Mouse (Mus musculus) lung, adult 2 months (tissue): Measurements from ENCODE around the gene Fam126a. TPM values are rescaled to one million over a fixed set of nuclear protein-coding genes. Genes with fewer than 3 reads are reported as not detected.

Experiments used
- DNase-seq: peaks from one replicate; pipeline ENCODE4 v3.0.0; 2022
- H3K4me1 ChIP-seq: fragments of 200-500 bp; 2 replicates; pipeline ENCODE4 v1.6.1; 2011; ENCODE audit warnings: low read length; ENCODE audit not compliant: control insufficient read depth, insufficient read depth
- H3K4me3 ChIP-seq: fragments of 200-500 bp; replicated peaks from 2 replicates; pipeline ENCODE3; 2011; ENCODE audit warnings: low read depth, mild to moderate bottlenecking, control low read depth, low read length; ENCODE audit errors: extremely low read depth
- CTCF ChIP-seq: fragments of 200-500 bp; IDR thresholded peaks from 2 replicates; pipeline ENCODE4 v1.5.1; 2011; ENCODE audit warnings: mild to moderate bottlenecking, low read length, control low read depth; ENCODE audit not compliant: insufficient read depth
- POLR2A ChIP-seq: fragments of 200-500 bp; IDR thresholded peaks from 2 replicates; pipeline ENCODE4 v1.6.1; 2011; ENCODE audit warnings: low read depth, mild to moderate bottlenecking, control low read depth, low read length, borderline replicate concordance; ENCODE audit errors: extremely low read depth
- WGBS: fragments of 180-500 bp; shearing (Covaris S2); methylation state at CpG from one replicate; pipeline ENCODE4 v1.1.7; 2018; 5-methylcytosine and 5-hydroxymethylcytosine counted together
- polyA plus RNA-seq: library from polyadenylated mRNA; depleted of rRNA; stranded (reverse); fragments of >200 nt; gene quantifications from 2 replicates; pipeline ENCODE4 v1.2.3, GENCODE M21; 2012

The Fam126a gene
- polyA plus RNA-seq, 1 experiment: 7.8 TPM

GRCm38 (mm10) chr5:23964599-23965165 is 65.8 kb downstream of the Fam126a start:
- no peak for DNase-seq
- no peak overlapping the region for H3K4me3 ChIP-seq
- no peak for TF ChIP-seq POLR2A
- no peak for TF ChIP-seq CTCF
- 79% methylated on average over 10 of the region's 10 CpGs for WGBS
- no peaks in the 10 kb centered on the region for H3K4me1 ChIP-seq

- TF ChIP-seq CTCF (no peak), POLR2A (no peak)
- H3K4me3 ChIP-seq: no peak overlapping the region
- H3K4me1 ChIP-seq: no peaks in the 10 kb centered on the region
- WGBS: 90% methylated on average over 5 of the region's 5 CpGs
- no peak for DNase-seq
These were observed 77.4 kb downstream of the Fam126a start for GRCm38 (mm10) chr5:23953047-23953446.

- H3K4me1 ChIP-seq: no peaks in the 10 kb centered on the region
- H3K4me3 ChIP-seq: no peak overlapping the region
- 60% methylated on average over 3 of the region's 3 CpGs for WGBS
- no peak for TF ChIP-seq POLR2A
- no peak for TF ChIP-seq CTCF
- no peak for DNase-seq
These were observed 82.4 kb downstream of the Fam126a start for GRCm38 (mm10) chr5:23948071-23948470.

GRCm38 (mm10) chr5:23945056-23945455 is 85.4 kb downstream of the Fam126a start:
- no peak for TF ChIP-seq POLR2A
- no peak for TF ChIP-seq CTCF
- no peak overlapping the region for H3K4me3 ChIP-seq
- WGBS: 12% methylated on average over 1 of the region's 1 CpGs

GRCm38 (mm10) chr5:23943534-23943933 is 87.0 kb downstream of the Fam126a start:
- TF ChIP-seq POLR2A: no peak
- 84% methylated on average over 2 of the region's 2 CpGs for WGBS

More at GRCm38 (mm10) chr5:23945056-23945455, 85.4 kb downstream of the Fam126a start:
- H3K4me1 ChIP-seq: no peaks in the 10 kb centered on the region
- no peak for DNase-seq

GRCm38 (mm10) chr5:23923481-23924165 is 106.9 kb downstream of the Fam126a start:
- DNase-seq: no peak
- Histone ChIP-seq H3K4me1 (no peaks in the 10 kb centered on the region), H3K4me3 (no peak overlapping the region)
- TF ChIP-seq CTCF (no peak), POLR2A (no peak)
- 83% methylated on average over 12 of the region's 12 CpGs for WGBS

More at GRCm38 (mm10) chr5:23943534-23943933, 87.0 kb downstream of the Fam126a start:
- Histone ChIP-seq H3K4me3 (no peak overlapping the region), H3K4me1 (no peaks in the 10 kb centered on the region)
- no peak for DNase-seq

- DNase-seq: no peak
- no peak overlapping the region for H3K4me3 ChIP-seq
- TF ChIP-seq POLR2A (no peak), CTCF (no peak)
- no peaks in the 10 kb centered on the region for H3K4me1 ChIP-seq
- 65% methylated on average over 12 of the region's 12 CpGs for WGBS
These were observed 107.8 kb downstream of the Fam126a start for GRCm38 (mm10) chr5:23922516-23923291.

GRCm38 (mm10) chr5:23921316-23921715 is 109.2 kb downstream of the Fam126a start:
- TF ChIP-seq CTCF (no peak), POLR2A (no peak)
- DNase-seq: no peak
- Histone ChIP-seq H3K4me3 (no peak overlapping the region), H3K4me1 (no peaks in the 10 kb centered on the region)
- WGBS: 88% methylated on average over 1 of the region's 1 CpGs

GRCm38 (mm10) chr5:23919892-23920731 is 110.4 kb downstream of the Fam126a start:
- peak; percentile 9 for DNase-seq
- no peak overlapping the region for H3K4me3 ChIP-seq
- TF ChIP-seq POLR2A: no peak
- TF ChIP-seq CTCF: no peak
- no peaks in the 10 kb centered on the region for H3K4me1 ChIP-seq
- 37% methylated on average over 7 of the region's 7 CpGs for WGBS
